Mouse (Mus musculus): Measurements from ENCODE around the gene 6430548M08Rik.

The 6430548M08Rik gene

DNA sequence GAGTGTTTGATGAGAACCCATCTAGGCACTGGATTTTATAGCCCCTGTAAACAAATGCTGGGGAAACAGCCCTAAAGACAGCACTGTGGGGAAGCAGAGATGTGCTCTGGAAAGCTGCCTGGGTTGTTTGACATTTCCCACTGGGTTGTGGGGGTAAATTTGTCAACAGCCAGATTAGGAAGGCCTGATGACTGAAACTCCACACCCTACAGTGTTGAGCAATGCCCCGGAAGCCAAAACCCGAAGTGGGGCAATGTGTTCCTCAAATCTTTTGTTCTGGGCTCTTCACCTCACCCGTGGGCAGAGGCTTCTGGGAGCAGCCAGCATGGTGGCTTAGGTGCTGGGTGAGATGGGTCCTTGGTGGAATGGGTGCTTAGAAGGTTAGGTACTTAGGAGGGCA, 4.8 kb upstream of the 6430548M08Rik start:
- no peak for DNase-seq (ENCODE audit: low read depth)

GRCm38 (mm10) chr8:120110966-120111365, 3.0 kb upstream of the 6430548M08Rik start:
- no peak for DNase-seq (ENCODE audit: low read depth)

DNA sequence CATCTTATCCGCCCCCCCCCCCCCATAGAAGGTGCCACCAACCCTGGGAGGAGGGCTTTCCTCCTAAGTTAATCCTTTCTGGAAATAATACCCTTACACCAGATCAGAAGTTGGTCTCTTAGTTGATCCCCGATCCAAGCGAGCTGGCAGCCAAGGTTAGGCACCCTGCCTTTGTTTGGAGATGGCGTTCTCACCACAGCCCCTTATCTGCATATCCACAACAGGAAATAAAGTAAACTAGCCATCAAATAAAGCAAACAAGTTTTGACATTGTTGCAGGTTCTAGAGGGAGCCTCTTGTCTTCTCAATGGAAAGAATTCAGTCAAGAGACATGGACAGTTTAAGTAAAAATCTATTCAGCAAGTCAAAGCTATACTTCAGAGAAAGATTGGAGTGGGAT, 2.6 kb upstream of the 6430548M08Rik start:
- no peak for DNase-seq (ENCODE audit: low read depth)

- DNase-seq (ENCODE audit: low read depth), result peak; percentile 38
Measured at GRCm38 (mm10) chr8:120112535-120112934, 1.4 kb upstream of the 6430548M08Rik start.

DNA sequence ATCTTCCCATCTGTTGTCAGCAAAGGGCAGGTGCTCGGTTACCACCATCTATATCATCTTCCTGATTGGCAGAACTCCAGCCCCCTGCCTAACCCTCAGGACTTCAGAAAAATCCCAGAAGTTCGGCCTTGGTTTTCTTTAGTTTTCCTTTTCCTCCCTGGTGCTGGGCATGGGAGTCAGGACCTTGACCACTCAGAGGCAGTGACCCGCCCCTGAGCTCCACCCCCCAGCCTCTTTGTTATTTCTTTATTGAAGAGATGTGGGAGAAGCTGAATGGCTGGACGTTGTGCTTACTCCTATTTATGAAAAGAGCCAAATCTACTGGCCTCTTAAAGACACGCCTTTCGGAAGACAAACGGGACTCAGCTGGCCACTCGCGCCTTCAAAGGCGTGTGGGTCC, 646 bp upstream of the 6430548M08Rik start:
- no peak for DNase-seq (ENCODE audit: low read depth)

DNA sequence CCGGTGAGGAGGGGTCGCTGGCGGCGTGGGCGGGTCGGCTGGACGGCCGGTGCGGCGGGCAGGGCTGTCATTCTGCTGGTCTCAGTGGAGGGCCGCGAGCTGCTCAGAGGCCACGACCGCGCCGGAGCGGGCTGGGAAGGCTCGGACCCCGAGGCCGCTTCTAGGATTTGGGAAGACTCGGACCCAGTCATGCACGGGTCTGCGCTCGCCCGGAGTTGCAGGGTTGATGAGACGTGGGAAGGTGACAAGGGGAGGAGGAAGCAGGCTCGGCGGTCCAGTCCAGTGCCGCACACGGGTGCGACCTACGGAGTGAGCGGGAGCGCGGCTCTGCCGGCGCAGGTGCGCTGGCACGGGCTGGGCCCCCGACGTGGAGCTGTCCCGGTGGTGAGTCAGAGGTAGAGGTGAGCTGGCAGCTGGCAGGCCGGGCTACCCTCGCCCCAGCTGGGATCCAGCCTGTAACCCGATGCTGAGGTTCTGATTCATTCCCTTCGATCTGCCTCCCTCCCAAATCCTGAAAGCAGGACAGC, 426 bp downstream of the 6430548M08Rik start:
- peak; percentile 51 for DNase-seq (ENCODE audit: low read depth)

DNA sequence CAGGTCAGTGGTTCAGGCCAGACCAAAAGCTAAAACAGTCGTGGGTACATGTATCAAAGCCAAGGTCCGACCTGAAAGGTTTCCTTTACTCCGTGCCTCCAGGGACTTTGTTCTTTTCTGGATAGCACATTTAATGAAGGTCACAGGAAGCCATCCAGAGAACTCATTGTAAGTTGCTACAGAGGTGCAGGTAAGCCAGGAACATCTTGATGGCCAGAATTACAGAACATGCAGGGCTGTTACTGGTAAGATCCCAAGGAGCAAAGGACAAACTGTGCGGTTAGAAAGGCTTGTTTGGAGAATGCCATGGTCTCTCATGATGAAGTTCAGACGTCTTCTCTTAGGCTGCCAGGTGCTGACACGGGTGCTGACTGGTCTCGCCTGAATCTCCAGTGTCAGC, 2.6 kb downstream of the 6430548M08Rik start:
- no peak for DNase-seq (ENCODE audit: low read depth)

DNA sequence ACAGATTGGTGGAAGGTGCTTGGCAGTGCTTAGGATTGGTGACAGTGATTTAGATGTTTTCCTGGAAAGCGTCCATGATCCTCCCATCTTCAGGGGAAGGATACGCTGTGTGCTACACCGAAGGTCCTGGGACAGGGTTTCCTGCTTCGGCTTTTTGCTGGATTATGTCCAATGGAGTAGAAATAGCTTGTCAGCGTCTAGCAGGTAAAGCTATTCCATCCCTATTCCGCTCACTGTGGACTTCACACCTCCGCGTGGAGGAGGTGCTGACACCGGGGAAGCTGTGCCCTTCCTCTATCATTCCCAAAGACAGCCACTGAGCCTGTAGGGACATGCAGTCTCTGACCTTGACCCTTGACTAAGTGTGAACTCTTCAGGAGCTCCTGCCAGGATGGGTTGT, 4.2 kb downstream of the 6430548M08Rik start:
- no peak for DNase-seq (ENCODE audit: low read depth)

- DNase-seq (ENCODE audit: low read depth), result no peak
Measured at GRCm38 (mm10) chr8:120118847-120119246, 4.9 kb downstream of the 6430548M08Rik start.

DNA sequence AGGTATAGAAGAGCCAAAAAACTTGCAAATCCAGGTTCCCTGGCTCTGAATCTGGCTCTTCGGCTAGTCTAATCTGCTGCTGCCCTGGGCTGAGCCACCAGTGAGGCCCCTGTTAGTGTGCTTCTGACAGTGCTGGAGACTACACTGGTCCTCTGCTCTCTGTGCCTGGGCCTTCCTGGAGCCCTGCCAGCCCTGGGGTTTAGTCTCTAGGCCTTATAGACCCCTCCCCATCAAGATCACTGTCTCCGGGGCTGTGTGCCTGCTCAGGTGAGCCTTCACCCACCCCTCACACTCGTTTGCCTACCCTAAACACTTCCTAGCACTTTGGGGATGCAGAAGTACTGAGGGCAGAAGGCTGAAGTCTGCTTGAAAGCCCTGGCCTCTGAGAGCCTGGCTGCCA, 5.5 kb downstream of the 6430548M08Rik start:
- no peak for DNase-seq (ENCODE audit: low read depth)

- no peak for DNase-seq (ENCODE audit: low read depth)
Measured at GRCm38 (mm10) chr8:120119931-120120330, 6.0 kb downstream of the 6430548M08Rik start.

DNA sequence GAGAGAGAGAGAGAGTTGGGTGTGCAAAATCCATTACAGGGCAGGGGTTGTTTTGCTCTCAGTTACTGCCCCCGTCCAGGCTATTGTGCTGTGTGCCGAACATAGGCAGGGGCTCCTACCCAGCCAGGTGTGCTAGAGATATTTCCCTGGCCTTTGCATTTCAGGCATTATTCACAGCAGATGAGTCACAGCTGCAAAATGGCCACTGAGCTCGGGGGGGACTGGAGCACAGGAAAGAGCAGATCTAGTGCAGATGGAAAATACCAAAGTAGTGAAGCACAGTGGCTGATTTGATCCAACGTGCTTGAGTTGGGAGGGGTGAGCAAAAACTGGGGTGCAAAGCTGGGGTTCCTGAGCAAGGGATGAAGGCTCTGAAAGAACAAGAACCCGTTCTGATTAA, 7.0 kb downstream of the 6430548M08Rik start:
- DNase-seq (ENCODE audit: low read depth), result no peak

DNA sequence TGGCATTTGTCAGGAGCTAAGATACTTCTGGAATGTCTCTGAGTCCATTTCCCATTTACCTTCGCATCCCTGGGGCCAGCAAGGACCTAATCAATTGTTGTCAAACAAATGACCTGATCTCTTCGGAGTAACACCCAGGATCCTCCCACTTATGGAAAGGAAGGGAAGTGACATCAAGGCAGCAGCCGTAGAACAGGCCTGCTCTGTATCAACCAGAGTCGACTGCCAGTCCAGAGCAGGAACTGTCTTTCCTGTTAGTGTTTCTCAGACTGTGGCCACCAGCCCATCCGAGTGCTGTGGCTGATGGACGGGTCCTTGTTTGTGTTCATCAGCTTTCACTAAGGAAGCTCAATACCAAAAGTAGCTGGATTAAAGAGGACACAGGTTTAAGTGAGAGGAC, 10.3 kb downstream of the 6430548M08Rik start:
- no peak for DNase-seq (ENCODE audit: low read depth)

- DNase-seq (ENCODE audit: low read depth), result no peak
Measured at GRCm38 (mm10) chr8:120124836-120125389, 11.0 kb downstream of the 6430548M08Rik start.

DNA sequence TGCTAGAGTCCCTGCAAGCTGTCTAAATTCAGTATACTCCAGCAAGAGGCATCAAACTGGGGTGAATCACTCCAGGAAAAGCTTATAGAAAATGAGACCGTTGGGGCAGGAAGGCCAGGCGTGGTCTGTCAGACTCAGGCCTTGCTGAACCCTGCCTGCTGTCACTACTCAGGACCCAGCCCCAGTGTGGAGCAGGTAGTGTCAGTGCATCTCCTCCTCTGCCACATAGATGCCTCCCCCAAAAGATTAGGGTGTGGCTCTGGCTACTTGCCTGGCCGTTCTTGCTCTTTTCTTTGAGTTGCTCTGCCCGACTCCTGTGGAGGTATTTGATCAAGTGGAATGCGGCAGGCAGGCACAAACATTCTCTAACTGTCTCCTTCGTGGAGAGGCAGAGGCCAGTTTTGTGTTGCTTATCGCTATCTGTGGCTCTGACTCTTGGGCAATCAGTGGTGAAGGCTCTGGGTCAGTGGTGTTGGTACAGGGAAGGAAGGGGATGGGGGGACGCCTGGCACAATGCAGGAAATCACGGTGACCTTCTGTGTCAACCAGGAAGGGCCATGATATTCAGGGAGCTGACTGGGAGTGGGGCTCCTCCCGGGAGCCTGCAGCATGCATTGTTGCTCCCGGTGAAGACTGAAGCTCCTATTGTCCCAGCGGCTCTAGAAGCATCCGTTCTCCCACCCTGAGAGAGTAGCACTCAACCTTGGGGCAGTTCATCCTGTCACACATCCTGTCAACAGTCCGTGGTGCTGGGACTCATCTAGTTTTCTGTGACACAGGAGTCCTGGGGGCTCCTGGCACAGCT, 12.6 kb downstream of the 6430548M08Rik start:
- DNase-seq (ENCODE audit: low read depth), result no peak

GRCm38 (mm10) chr8:120129547-120129946, 15.6 kb downstream of the 6430548M08Rik start:
- DNase-seq (ENCODE audit: low read depth), result no peak

GRCm38 (mm10) chr8:120131158-120131557, 17.2 kb downstream of the 6430548M08Rik start:
- DNase-seq (ENCODE audit: low read depth), result no peak

DNA sequence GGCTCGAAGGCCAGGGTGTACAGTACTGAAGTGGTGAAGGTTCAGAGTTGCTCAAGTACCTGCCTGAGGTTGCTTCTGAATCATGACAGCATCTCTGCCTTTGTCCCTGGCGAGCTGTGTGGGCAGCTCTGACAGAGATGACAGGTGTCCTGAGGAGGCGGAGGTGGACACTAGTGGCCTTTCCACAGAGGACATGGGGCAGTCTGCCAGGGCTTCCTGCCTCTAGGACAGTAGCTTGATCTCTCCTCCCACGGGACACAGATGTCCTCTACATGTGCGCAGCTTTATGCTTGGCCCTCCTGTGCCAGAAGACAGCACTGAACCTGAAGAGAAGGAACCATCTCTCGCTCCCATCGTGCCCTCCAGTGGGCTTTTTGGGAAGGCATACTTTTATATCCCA, 19.2 kb downstream of the 6430548M08Rik start:
- DNase-seq (ENCODE audit: low read depth), result no peak

GRCm38 (mm10) chr8:120135687-120136086, 21.7 kb downstream of the 6430548M08Rik start:
- no peak for DNase-seq (ENCODE audit: low read depth)

- DNase-seq (ENCODE audit: low read depth), result no peak
Measured at GRCm38 (mm10) chr8:120136618-120137017, 22.7 kb downstream of the 6430548M08Rik start.

DNA sequence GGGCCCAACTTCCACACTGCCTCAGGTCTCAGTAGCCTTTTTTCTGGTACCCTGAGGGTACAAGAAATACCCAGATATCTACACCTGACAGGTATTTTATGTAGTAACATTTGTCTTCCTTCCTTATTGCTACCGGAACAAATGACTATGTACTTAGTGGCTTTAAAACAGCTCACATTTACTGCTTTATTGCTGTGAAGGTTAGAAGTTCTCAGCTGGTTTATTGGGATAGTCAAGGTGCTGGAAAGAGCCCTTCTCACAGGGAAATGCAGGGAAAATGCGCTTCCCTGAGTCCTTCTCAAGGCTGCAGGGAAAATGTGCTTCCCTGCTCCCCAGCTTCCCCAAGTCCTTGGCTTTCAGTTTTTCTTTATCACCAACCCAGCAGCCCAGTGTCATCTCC, 25.0 kb downstream of the 6430548M08Rik start:
- DNase-seq (ENCODE audit: low read depth), result no peak

- DNase-seq (ENCODE audit: low read depth), result no peak
Measured at GRCm38 (mm10) chr8:120140769-120141168, 26.8 kb downstream of the 6430548M08Rik start.

GRCm38 (mm10) chr8:120143911-120144651, 30.1 kb downstream of the 6430548M08Rik start:
- no peak for DNase-seq (ENCODE audit: low read depth)
